42 mouse cellular contexts compared by ENCODE assay signal in genomic region chr13:21642418-21642817, GRCm38 (mm10). TPM values are rescaled to one million over a fixed set of nuclear protein-coding genes. Genes with fewer than 3 reads are reported as not detected.
"Had no signal": no experiment of that assay in that cellular context is flagged by ENCODE, and none has a peak within 500 bp of the region (broad histone marks: within the 10 kb centered on the region; RNA-seq: fewer than 3 reads in every experiment).

Olfr11 (minus strand) TSS chr13:21642518.

- H3K27ac ChIP-seq: heart, adult 2 months; heart, embryonic 13.5 days; heart, embryonic 15.5 days; hindbrain, embryonic 13.5 days; hindbrain, embryonic 15.5 days; hindbrain, postnatal 0 days; kidney, embryonic 15.5 days; kidney, postnatal 0 days; layer of hippocampus, adult 2 months; limb, embryonic 13.5 days; limb, embryonic 15.5 days; liver, embryonic 12.5 days; liver, embryonic 14.5 days had no signal

- H3K4me2 ChIP-seq: heart, embryonic 11.5 days; heart, embryonic 13.5 days; heart, embryonic 15.5 days; hindbrain, embryonic 13.5 days; hindbrain, embryonic 15.5 days; kidney, embryonic 15.5 days; limb, embryonic 13.5 days; limb, embryonic 15.5 days; liver, embryonic 12.5 days had no signal

- H3K27me3 ChIP-seq: heart, embryonic 13.5 days; heart, embryonic 15.5 days; hindbrain, embryonic 13.5 days; hindbrain, embryonic 15.5 days; kidney, embryonic 15.5 days; limb, embryonic 13.5 days; limb, embryonic 15.5 days; liver, embryonic 12.5 days had no signal

- DNase-seq: gastrocnemius, postnatal 14 days; gastrocnemius, postnatal 36 days; heart, adult 11 months; heart, adult 2 months; heart, postnatal 14 days; heart, postnatal 36 days; kidney, adult 11 months; kidney, adult 2 months; kidney, adult 9 months; kidney, postnatal 14 days; kidney, postnatal 4 days; layer of hippocampus, adult 9-11 months; layer of hippocampus, postnatal 36 days; left cerebral cortex, postnatal 4 days had no signal

- H3K36me3 ChIP-seq: heart, embryonic 13.5 days; heart, embryonic 15.5 days; hindbrain, embryonic 13.5 days; hindbrain, embryonic 15.5 days; kidney, embryonic 15.5 days; limb, embryonic 13.5 days; limb, embryonic 15.5 days; liver, embryonic 12.5 days had no signal

- H3K9me3 ChIP-seq: heart, embryonic 13.5 days; heart, embryonic 15.5 days; hindbrain, embryonic 13.5 days; hindbrain, embryonic 15.5 days; kidney, embryonic 15.5 days; limb, embryonic 13.5 days; limb, embryonic 15.5 days; liver, embryonic 12.5 days had no signal

- H3K4me1 ChIP-seq: heart, embryonic 13.5 days; heart, embryonic 15.5 days; hindbrain, embryonic 13.5 days; hindbrain, embryonic 15.5 days; kidney, embryonic 15.5 days; limb, embryonic 13.5 days; limb, embryonic 15.5 days; liver, embryonic 12.5 days had no signal

- H3K9ac ChIP-seq: heart, embryonic 13.5 days; heart, embryonic 15.5 days; hindbrain, embryonic 13.5 days; hindbrain, embryonic 15.5 days; kidney, embryonic 15.5 days; limb, embryonic 13.5 days; limb, embryonic 15.5 days; liver, embryonic 12.5 days; liver, embryonic 14.5 days had no signal

- ATAC-seq: hindbrain, postnatal 0 days; intestine, embryonic 16.5 days; liver, embryonic 12.5 days had no signal

- H3K4me3 ChIP-seq: heart, adult 2 months; heart, embryonic 13.5 days; heart, embryonic 15.5 days; hindbrain, embryonic 13.5 days; hindbrain, embryonic 15.5 days; kidney, embryonic 15.5 days; layer of hippocampus, adult 2 months; limb, embryonic 13.5 days; limb, embryonic 15.5 days; liver, embryonic 12.5 days had no signal

RNA-seq across cellular contexts. Expression of gene Olfr11, which starts in this region (rescaled TPM):
- total RNA-seq: gastrocnemius, adult 8-10 months; gastrocnemius, postnatal 14 days; gastrocnemius, postnatal 36 days; heart, adult 2 months; heart, postnatal 14 days; heart, postnatal 36 days; hematopoietic stem cell, adult 5-6 weeks; hindbrain, postnatal 0 days; layer of hippocampus, adult 2 months; layer of hippocampus, postnatal 14 days; layer of hippocampus, postnatal 36 days; left cerebral cortex, adult 18-20 months; left cerebral cortex, adult 8-10 months; left cerebral cortex, postnatal 10 days; left cerebral cortex, postnatal 25 days; left cerebral cortex, postnatal 4 days; liver, adult 2 months had no signal
- polyA plus RNA-seq: gonadal fat pad, adult 2 months; heart, adult 2 months; heart, embryonic 11.5 days; heart, embryonic 13.5 days; heart, embryonic 15.5 days; heart, postnatal 0 days; hindbrain, embryonic 11.5 days; hindbrain, embryonic 15.5 days; intestine, embryonic 14.5 days; intestine, embryonic 16.5 days; kidney, adult 2 months; kidney, embryonic 15.5 days; kidney, postnatal 0 days; limb, embryonic 11.5 days; limb, embryonic 13.5 days; limb, embryonic 15.5 days; liver, adult 2 months; liver, embryonic 12.5 days; liver, embryonic 14.5 days; liver, embryonic 16.5 days had no signal
